Mouse (Mus musculus) liver, adult 2 months (tissue): ENCODE data around the gene Mall.

Experiments used
- CTCF ChIP-seq: fragments of 200-500 bp; IDR thresholded peaks from 2 replicates; pipeline ENCODE4 v1.5.1; 2011; ENCODE audit warnings: low read depth, low read length, control low read depth
- POLR2A ChIP-seq: fragments of 200-500 bp; IDR thresholded peaks from 2 replicates; pipeline ENCODE4 v1.6.1; 2011; ENCODE audit warnings: low read length, control low read depth; ENCODE audit not compliant: insufficient read depth; ENCODE audit errors: extremely low read depth

- no peak for TF ChIP-seq CTCF
- TF ChIP-seq POLR2A: no peak
These were observed 48.7 kb upstream of the Mall start for GRCm38 (mm10) chr2:127778451-127778850.
